Mouse (Mus musculus) spleen, adult 2 months (tissue): Measurements from ENCODE around the gene Omp.

Source experiments
- CTCF ChIP-seq: fragments of 200-500 bp; IDR thresholded peaks from 2 replicates; pipeline ENCODE4 v1.5.1; 2011; ENCODE audit warnings: mild to moderate bottlenecking, inconsistent platforms; ENCODE audit not compliant: insufficient read depth, insufficient read length, insufficient replicate concordance; ENCODE audit errors: extremely low read depth
- POLR2A ChIP-seq: fragments of 200-500 bp; IDR thresholded peaks from 2 replicates; pipeline ENCODE4 v1.6.1; 2011; ENCODE audit warnings: low read depth, low read length, inconsistent platforms

GRCm38 (mm10) chr7:98163700-98164099, 18.4 kb upstream of the Omp start:
- TF ChIP-seq CTCF (no peak), POLR2A (no peak)
